In the genomic region with DNA sequence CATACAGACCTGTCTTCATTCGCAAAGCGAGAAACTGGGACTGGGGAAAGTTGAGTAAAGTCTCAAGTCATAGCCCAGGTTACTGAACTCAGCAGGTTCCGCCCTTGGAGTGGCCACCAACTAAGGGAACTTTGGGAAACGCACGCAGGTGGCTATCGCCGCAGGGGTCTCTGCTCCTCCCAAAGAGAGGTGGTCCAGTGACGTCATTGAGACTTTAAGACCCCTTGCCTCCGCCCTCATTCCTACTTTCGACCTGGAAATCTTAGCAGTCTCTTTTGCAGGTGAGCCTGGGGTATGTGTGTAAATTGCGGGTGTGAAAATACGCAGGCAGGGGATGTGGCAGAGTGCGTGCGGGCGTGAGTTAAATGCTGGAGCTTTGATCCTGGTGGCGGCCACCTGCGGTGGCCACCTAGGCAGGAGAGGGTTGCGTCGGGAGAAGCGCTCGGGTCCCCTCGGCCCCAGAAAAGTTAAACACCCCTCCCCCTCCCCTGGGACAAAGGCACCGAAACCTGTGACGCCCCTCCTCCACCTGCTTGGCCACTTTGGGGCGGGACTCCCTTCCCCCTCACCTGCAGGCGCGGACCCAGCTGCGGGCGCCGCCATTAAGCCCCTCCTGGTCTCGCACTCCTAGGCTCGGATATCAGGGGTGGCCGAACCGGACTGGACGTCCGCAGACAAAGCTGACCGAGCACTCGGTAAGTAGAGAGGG, we compare ENCODE assay signal across 9 mouse cellular contexts. TPM values are rescaled to one million over a fixed set of nuclear protein-coding genes. Genes with fewer than 3 reads are reported as not detected.
DNase-seq lines count a peak whose midpoint lies in the region; ATAC-seq and TF ChIP-seq lines count a peak whose summit lies in the region.
"Had no signal": no experiment of that assay in that cellular context is flagged by ENCODE, and none has a peak within 500 bp of the region (broad histone marks: within the 10 kb centered on the region; RNA-seq: fewer than 3 reads in every experiment).

A gene (plus strand): TSS at position 123 of the 709 bp plus-strand sequence.

- peak within 1 kb of the TSS; percentile 5 for H3K4me3 ChIP-seq in cerebellum, adult 2 months (replicated peaks; ENCODE audit: insufficient read depth, low read depth, low read length)
- H3K4me3 ChIP-seq in neural tube, embryonic 11.5 days (ENCODE audit: low read depth, low read length), result peak within 1 kb of the TSS; percentile 10; the same call in 1 of the 2 replicates
- H3K4me3 ChIP-seq in liver, embryonic 13.5 days (replicated peaks), result peak within 1 kb of the TSS; percentile 21; the same call in 1 of the 2 replicates
- H3K4me3 ChIP-seq in lung, adult 2 months (replicated peaks; ENCODE audit: extremely low read depth, low read depth, low read length), result no peak within 1 kb of the TSS

- no peaks in the 10 kb centered on the region for H3K9me3 ChIP-seq in neural tube, embryonic 11.5 days (ENCODE audit: control insufficient read depth, low read length)
- H3K9me3 ChIP-seq in liver, embryonic 13.5 days (replicated peaks), result no peaks in the 10 kb centered on the region

- 5% methylated on average over 38 of the region's 38 CpGs for WGBS in cerebellum, adult 2 months
- WGBS in neural tube, embryonic 11.5 days, result 2% methylated on average over 37 of the region's 38 CpGs
- WGBS in liver, embryonic 13.5 days (ENCODE audit: insufficient replicate concordance), result 7% methylated on average over 38 of the region's 38 CpGs
- WGBS in lung, adult 2 months, result 6% methylated on average over 38 of the region's 38 CpGs

- H3K9ac ChIP-seq in neural tube, embryonic 11.5 days (ENCODE audit: low read length), result no peak within 1 kb of the TSS
- H3K9ac ChIP-seq in liver, embryonic 13.5 days, result no peak within 1 kb of the TSS

- DNase-seq in cerebellum, adult 2 months, result no peak
- no peak for DNase-seq in cerebellum, postnatal 4 days (ENCODE audit: low spot score in 2 of 2)
- DNase-seq in neural tube, embryonic 11.5 days (ENCODE audit: low spot score), result no peak
- DNase-seq in neural tube, embryonic 10.5 days (ENCODE audit: extremely low spot score, low spot score), result no peak
- no peak for DNase-seq in liver, embryonic 13.5 days
- DNase-seq in right cerebral cortex, postnatal 25 days, result no peak
- no peak for DNase-seq in lung, adult 2 months
- DNase-seq in adipocyte (ENCODE audit: low spot score), result no peak

- TF ChIP-seq CTCF in cerebellum, adult 2 months (IDR thresholded peaks at IDR 0.05; ENCODE audit: borderline replicate concordance, insufficient read depth, low read depth, low read length), result no peak
- no peak for TF ChIP-seq CTCF in lung, adult 2 months (IDR thresholded peaks at IDR 0.05; ENCODE audit: insufficient read depth, low read length)

- TF ChIP-seq POLR2A in cerebellum, adult 2 months (IDR thresholded peaks at IDR 0.05; ENCODE audit: borderline replicate concordance, insufficient read depth, low read length), result no peak
- no peak for TF ChIP-seq POLR2A in lung, adult 2 months (IDR thresholded peaks at IDR 0.05; ENCODE audit: borderline replicate concordance, extremely low read depth, low read depth, low read length)

- H3K4me1 ChIP-seq in cerebellum, adult 2 months (ENCODE audit: control insufficient read depth, insufficient read depth, low read length), result peaks cover 5% of the 10 kb centered on the region
- H3K4me1 ChIP-seq in neural tube, embryonic 11.5 days (ENCODE audit: control insufficient read depth, insufficient read depth, low read length), result peaks cover 13% of the 10 kb centered on the region
- H3K4me1 ChIP-seq in liver, embryonic 13.5 days (replicated peaks), result peaks cover 43% of the 10 kb centered on the region
- peaks cover 3% of the 10 kb centered on the region for H3K4me1 ChIP-seq in lung, adult 2 months (ENCODE audit: control insufficient read depth, insufficient read depth, low read length)

- no peaks in the 10 kb centered on the region for H3K36me3 ChIP-seq in neural tube, embryonic 11.5 days (ENCODE audit: control insufficient read depth, insufficient read depth, low read length)
- H3K36me3 ChIP-seq in liver, embryonic 13.5 days, result no peaks in the 10 kb centered on the region

- no peak within 1 kb of the TSS for H3K27ac ChIP-seq in cerebellum, adult 2 months (ENCODE audit: insufficient read depth, low read length)
- no peak within 1 kb of the TSS for H3K27ac ChIP-seq in neural tube, embryonic 11.5 days (ENCODE audit: low read depth, low read length)
- H3K27ac ChIP-seq in liver, embryonic 13.5 days, result no peak within 1 kb of the TSS
- H3K27ac ChIP-seq: macrophage had no signal

- ATAC-seq in neural tube, embryonic 11.5 days (ENCODE audit: insufficient read depth, low FRiP score, low TSS enrichment), result no peak
- ATAC-seq in liver, embryonic 13.5 days (ENCODE audit: low read depth), result no peak

- 0 out of 2 replicates have a peak within 1 kb of the TSS, but pooled peaks have one; percentile 2 for H3K4me2 ChIP-seq in neural tube, embryonic 11.5 days (ENCODE audit: low read depth)
- peak within 1 kb of the TSS; percentile 40 for H3K4me2 ChIP-seq in liver, embryonic 13.5 days

- no peaks in the 10 kb centered on the region for H3K27me3 ChIP-seq in cerebellum, adult 2 months (ENCODE audit: control insufficient read depth, insufficient read depth, low read length)
- H3K27me3 ChIP-seq in neural tube, embryonic 11.5 days (ENCODE audit: control insufficient read depth, insufficient read depth, low read length), result peaks cover 71% of the 10 kb centered on the region
- H3K27me3 ChIP-seq in liver, embryonic 13.5 days, result peaks cover 99% of the 10 kb centered on the region

RNA-seq across cellular contexts. Expression of the gene that starts here (rescaled TPM):
- 0.11 and 0.13 TPM in 2 replicates for polyA plus RNA-seq in cerebellum, adult 2 months (2012; rRNA removed)
- polyA plus RNA-seq in neural tube, embryonic 11.5 days (2014; fragmentation: Nextera tagmentation; extraction: Ambion mirVana), result 8.7 and 11.1 TPM in 2 replicates
- 0.68 and 1.3 TPM in 2 replicates for polyA plus RNA-seq in liver, embryonic 13.5 days (2015; fragmentation: Nextera tagmentation; extraction: Ambion mirVana)
- 0.57 and 0.86 TPM in 2 replicates for polyA plus RNA-seq in lung, adult 2 months (2012; rRNA removed)
- polyA plus RNA-seq: macrophage had no signal
